Mouse (Mus musculus) liver, embryonic 16.5 days (tissue): Measurements from ENCODE around the gene Mycbp. TPM values are rescaled to one million over a fixed set of nuclear protein-coding genes. Genes with fewer than 3 reads are reported as not detected.

Experiments used
- ATAC-seq: fragments of 200-750 bp; cut with Nextera tagmentation; 2 replicates; pipeline ENCODE4 v1.8.0; 2017; ENCODE audit warnings: low read depth, mild to moderate bottlenecking, moderate number of reproducible peaks, moderate library complexity
- H3K27ac ChIP-seq: fragments of 300-500 bp; sonication (generic); 2 replicates; pipeline ENCODE4 v1.5.1; 2014; ENCODE audit warnings: mild to moderate bottlenecking, low read length
- H3K27me3 ChIP-seq: fragments of 300-500 bp; sonication (generic); 2 replicates; pipeline ENCODE4 v1.6.1; 2014; ENCODE audit warnings: low read depth, low read length, mixed read lengths; ENCODE audit not compliant: control insufficient read depth, insufficient read depth
- H3K36me3 ChIP-seq: fragments of 300-500 bp; sonication (generic); 2 replicates; pipeline ENCODE4 v1.6.1; 2014; ENCODE audit warnings: mild to moderate bottlenecking; ENCODE audit not compliant: control insufficient read depth, insufficient read depth
- H3K4me1 ChIP-seq: fragments of 300-500 bp; sonication (generic); 2 replicates; pipeline ENCODE4 v1.6.1; 2014; ENCODE audit warnings: low read depth, low read length, mixed read lengths; ENCODE audit not compliant: control insufficient read depth
- H3K4me2 ChIP-seq: fragments of 300-500 bp; sonication (generic); 2 replicates; pipeline ENCODE4 v1.6.1; 2014; ENCODE audit warnings: low read depth, low read length, mixed read lengths
- H3K4me3 ChIP-seq: fragments of 300-500 bp; sonication (generic); 2 replicates; pipeline ENCODE4 v1.5.1; 2014; ENCODE audit warnings: low read depth, mild to moderate bottlenecking, low read length
- H3K9ac ChIP-seq: fragments of 300-500 bp; sonication (generic); 2 replicates; pipeline ENCODE4 v1.6.1; 2014; ENCODE audit warnings: low read depth, low read length
- H3K9me3 ChIP-seq: fragments of 300-500 bp; sonication (generic); replicated peaks from 2 replicates; pipeline ENCODE4 v1.6.1; 2016; ENCODE audit warnings: low read length; ENCODE audit not compliant: control insufficient read depth
- WGBS: fragments of 180-500 bp; shearing (Covaris S2); extraction: QIAGEN DNeasy Blood & Tissue Kit; methylation state at CpG from one replicate; pipeline ENCODE4 v1.1.7; 2014; ENCODE audit not compliant: insufficient replicate concordance; 5-methylcytosine and 5-hydroxymethylcytosine counted together
- polyA plus RNA-seq: library from polyadenylated mRNA; unstranded; fragments of >200 nt; fragmentation: Nextera tagmentation; extraction: Ambion mirVana; gene quantifications from 2 replicates; pipeline ENCODE4 v1.2.1, GENCODE M21; 2015

Mycbp gene
- polyA plus RNA-seq, 1 experiment from 2014 or later: 41.6 TPM

- Histone ChIP-seq H3K36me3 (no peaks in the 10 kb centered on the region), H3K4me1 (no peaks in the 10 kb centered on the region), H3K9ac (no peak overlapping the region), H3K9me3 (no peaks in the 10 kb centered on the region), H3K27ac (no peak overlapping the region), H3K4me3 (no peak overlapping the region), H3K27me3 (peaks cover 11% of the 10 kb centered on the region), H3K4me2 (no peak overlapping the region)
- ATAC-seq: no peak
- 21% methylated on average over 7 of the region's 8 CpGs for WGBS
Measured at GRCm38 (mm10) chr4:123952059-123952458, 47.4 kb downstream of the Mycbp start.

GRCm38 (mm10) chr4:123956703-123957491 is 52.3 kb downstream of the Mycbp start:
- Histone ChIP-seq H3K36me3 (no peaks in the 10 kb centered on the region), H3K9me3 (no peaks in the 10 kb centered on the region), H3K4me3 (no peak overlapping the region), H3K4me1 (no peaks in the 10 kb centered on the region; the same call in 1 of the 2 replicates), H3K9ac (no peak overlapping the region), H3K4me2 (0 out of 2 replicates have a peak overlapping the region, but pooled peaks have one; percentile 14), H3K27ac (no peak overlapping the region), H3K27me3 (peaks cover 12% of the 10 kb centered on the region)
- WGBS: 7% methylated on average over 31 of the region's 31 CpGs
- ATAC-seq: peak; percentile 62

GRCm38 (mm10) chr4:123957492-123957808 is 52.8 kb downstream of the Mycbp start:
- no peak overlapping the region for H3K4me2 ChIP-seq
- H3K4me1 ChIP-seq: no peaks in the 10 kb centered on the region; the same call in 1 of the 2 replicates
- H3K9me3 ChIP-seq: no peaks in the 10 kb centered on the region
- 52% methylated on average over 4 of the region's 4 CpGs for WGBS
- ATAC-seq: no peak
- H3K4me3 ChIP-seq: no peak overlapping the region
- H3K9ac ChIP-seq: no peak overlapping the region
- H3K27me3 ChIP-seq: peaks cover 12% of the 10 kb centered on the region
- H3K27ac ChIP-seq: no peak overlapping the region
- no peaks in the 10 kb centered on the region for H3K36me3 ChIP-seq

GRCm38 (mm10) chr4:123957891-123958290 is 53.3 kb downstream of the Mycbp start:
- Histone ChIP-seq H3K4me1 (no peaks in the 10 kb centered on the region; the same call in 1 of the 2 replicates), H3K4me2 (no peak overlapping the region), H3K27me3 (peaks cover 12% of the 10 kb centered on the region), H3K4me3 (no peak overlapping the region), H3K36me3 (no peaks in the 10 kb centered on the region), H3K9me3 (no peaks in the 10 kb centered on the region), H3K27ac (no peak overlapping the region), H3K9ac (no peak overlapping the region)
- ATAC-seq: no peak
- WGBS: 45% methylated on average over 4 of the region's 4 CpGs

- no peak for ATAC-seq
- H3K27ac ChIP-seq: no peak overlapping the region
- WGBS: 43% methylated on average over 4 of the region's 4 CpGs
- no peaks in the 10 kb centered on the region; the same call in 1 of the 2 replicates for H3K4me1 ChIP-seq
- H3K9ac ChIP-seq: no peak overlapping the region
- no peak overlapping the region for H3K4me3 ChIP-seq
- H3K36me3 ChIP-seq: no peaks in the 10 kb centered on the region
- no peaks in the 10 kb centered on the region for H3K9me3 ChIP-seq
- no peak overlapping the region for H3K4me2 ChIP-seq
- peaks cover 12% of the 10 kb centered on the region for H3K27me3 ChIP-seq
Measured at GRCm38 (mm10) chr4:123960955-123961354, 56.3 kb downstream of the Mycbp start.

Other genes starting within 250 kb of the Mycbp start
- 8.1 and 8.3 TPM in 2 replicates for gene Macf1, start 220.5 kb upstream of the Mycbp start, polyA plus RNA-seq
- gene Ndufs5, start 186.6 kb upstream of the Mycbp start, polyA plus RNA-seq: 135 and 139 TPM in 2 replicates
- gene Akirin1, start 154.5 kb upstream of the Mycbp start, polyA plus RNA-seq: 17.4 and 19.4 TPM in 2 replicates
- 0.07 TPM in 1 of 2 replicates, not detected in the other for gene Rhbdl2, start 117.0 kb upstream of the Mycbp start, polyA plus RNA-seq
- not detected in 2 replicates for gene 4933427I04Rik, start 45.2 kb upstream of the Mycbp start, polyA plus RNA-seq
- gene Rragc, start 12.6 kb downstream of the Mycbp start, polyA plus RNA-seq: 19.0 and 19.4 TPM in 2 replicates
- not detected in 2 replicates for gene 4930535I16Rik, start 13.2 kb downstream of the Mycbp start, polyA plus RNA-seq